Mouse (Mus musculus) Patski (cell line): ENCODE results near the gene Mterf1b. TPM values are rescaled to one million over a fixed set of nuclear protein-coding genes. Genes with fewer than 3 reads are reported as not detected.
A peak's percentile ranks its signal among the peaks of the same experiment; 100 is the strongest.

Experiments used
- ATAC-seq: fragments of 100-300 bp; one replicate; pipeline ENCODE4 v1.8.0; 2021
- CTCF ChIA-PET: fragments of 350-600 bp; sonication (Branson Sonifier 250); formaldehyde crosslinking; loops from one replicate; lab custom pipeline; 2022; ENCODE audit warnings: inconsistent platforms; lab: Charles Lee
- POLR2A ChIA-PET: fragments of 350-600 bp; sonication (Branson Sonifier 250); formaldehyde crosslinking; loops from one replicate; lab custom pipeline; 2022; ENCODE audit warnings: antibody characterized with exemption, inconsistent platforms; lab: Charles Lee
- DNase-seq: peaks from one replicate; pipeline ENCODE4 v3.0.0-alpha.2; 2011; ENCODE audit warnings: low read depth, low spot score
- H3K27me3 ChIP-seq: fragments of 371-371 bp; one replicate; pipeline ENCODE4 v1.5.1; 2021
- CTCF ChIP-seq: fragments of 100-300 bp; IDR thresholded peaks from one replicate; pipeline ENCODE4 v1.5.1; 2021
- in situ Hi-C: fragments of 300-500 bp; cut with MboI; formaldehyde crosslinking; loops from 3 replicates; pipeline ENCODE4 v1.11.1; 2018; ENCODE audit warnings: low pct_unique_long_range_greater_than_20kb, mixed read lengths
- polyA plus RNA-seq: library from polyadenylated mRNA; unstranded; gene quantifications from one replicate; pipeline ENCODE4 v1.2.3, GENCODE M21; 2021

The Mterf1b gene
- polyA plus RNA-seq, 1 experiment from 2014 or later = 3.4 TPM

- ChIA-PET CTCF (no interaction called here), POLR2A (no interaction called here)
- DNase-seq = no peak
- TF ChIP-seq CTCF = no peak
- in situ Hi-C loops = loop anchor here (25.0 kb wide), 1 partner anchor 1497 kb away; the partner anchor contains the start of gene Steap1
- H3K27me3 ChIP-seq = no peaks in the 10 kb centered on the region
- ATAC-seq = no peak
These were observed 48.0 kb downstream of the Mterf1b start for GRCm38 (mm10) chr5:4240120-4240519.

DNA sequence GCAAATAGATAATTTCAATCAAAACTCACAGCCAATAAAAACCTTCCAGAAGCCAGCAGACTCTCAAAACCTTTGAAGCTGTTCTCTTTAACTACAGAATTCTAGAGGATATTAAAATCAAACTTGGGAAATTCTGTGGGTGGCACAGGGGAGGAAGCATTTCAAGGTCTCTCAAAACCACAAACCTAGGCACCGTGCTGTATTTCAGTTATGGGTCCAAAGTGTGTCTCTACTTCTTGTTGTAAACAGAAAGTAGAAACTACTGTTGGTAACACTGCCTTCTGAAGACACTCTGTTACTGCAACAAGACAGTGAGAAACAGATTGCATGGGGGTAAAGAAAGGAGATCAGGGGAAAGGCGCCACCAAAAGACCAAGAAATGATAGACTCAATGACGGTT is 52.8 kb downstream of the Mterf1b start:
- ChIA-PET POLR2A (no interaction called here), CTCF (interaction anchor here (0.8 to 1.4 kb wide), 2 partner anchors 10 to 16 kb away, joined by 4 to 5 read pairs; no protein-coding TSS in a partner anchor)
- no peak for DNase-seq
- TF ChIP-seq CTCF = no peak
- H3K27me3 ChIP-seq = no peaks in the 10 kb centered on the region
- in situ Hi-C loops = loop anchor here (25.0 kb wide), 1 partner anchor 1492 kb away; the partner anchor contains the start of gene Steap1
- no peak for ATAC-seq

GRCm38 (mm10) chr5:4246095-4246494 is 53.9 kb downstream of the Mterf1b start:
- ATAC-seq = peak; percentile 100
- in situ Hi-C loops = loop anchor here (25.0 kb wide), 1 partner anchor 1491 kb away; the partner anchor contains the start of gene Steap1

More at GRCm38 (mm10) chr5:4246095-4246494, 53.9 kb downstream of the Mterf1b start:
- no peaks in the 10 kb centered on the region for H3K27me3 ChIP-seq
- ChIA-PET POLR2A (interaction anchor here (1.2 kb wide), 1 partner anchor 10 kb away, joined by 3 read pairs; no protein-coding TSS in a partner anchor), CTCF (no interaction called here)
- peak; percentile 81 for DNase-seq
- TF ChIP-seq CTCF = no peak

Other genes starting within 250 kb of the Mterf1b start
- gene Cyp51, start 87.6 kb upstream of the Mterf1b start, polyA plus RNA-seq = 42.9 TPM